Mouse (Mus musculus): ENCODE measurements at regions not wholly inside any gene's neighbourhood (a gene's known extent, or its start where the extent isn't known, plus 50 kb on each side); places are given as distances from the start of the nearest gene placed in this dataset.
A peak's percentile ranks its signal among the peaks of the same experiment; 100 is the strongest.

- DNase-seq (ENCODE audit: low read depth, low spot score) = peak; percentile 11
These were observed 164.6 kb downstream of the Ptn start for GRCm38 (mm10) chr6:36645415-36645814.

GRCm38 (mm10) chr6:36644880-36645279 is 165.1 kb downstream of the Ptn start:
- DNase-seq (ENCODE audit: low read depth, low spot score) = no peak

DNA sequence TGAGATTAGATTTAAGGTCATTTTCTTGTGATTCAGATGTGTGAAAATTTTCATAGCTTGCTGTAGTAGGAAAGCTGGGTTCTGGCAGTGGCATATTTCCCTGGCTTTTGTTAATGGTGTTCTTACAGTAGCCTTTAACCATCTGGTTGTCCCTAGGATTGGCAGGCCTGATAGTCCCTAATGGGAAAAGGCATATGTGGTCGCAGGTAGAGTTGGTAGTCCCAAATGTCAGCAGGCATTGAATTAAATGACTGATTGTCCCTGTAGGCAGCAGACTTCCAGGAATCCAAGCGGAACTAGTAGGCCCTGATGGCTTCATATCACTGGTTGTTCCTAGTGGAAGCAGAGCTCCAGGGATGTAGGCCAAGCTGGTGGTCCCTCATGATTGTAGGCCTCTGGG is 173.0 kb downstream of the Ptn start:
- DNase-seq (ENCODE audit: low read depth, low spot score) = no peak

- no peak for DNase-seq (ENCODE audit: low read depth, low spot score)
These were observed 182.4 kb downstream of the Ptn start for GRCm38 (mm10) chr6:36627648-36628047.

GRCm38 (mm10) chr6:36608281-36608970 is 201.6 kb downstream of the Ptn start:
- no peak for DNase-seq (ENCODE audit: low read depth, low spot score)

GRCm38 (mm10) chr6:36605578-36606205 is 204.3 kb downstream of the Ptn start:
- DNase-seq (ENCODE audit: low read depth, low spot score) = no peak

- DNase-seq (ENCODE audit: low read depth, low spot score) = no peak
These were observed 205.2 kb downstream of the Ptn start for GRCm38 (mm10) chr6:36604802-36605201.

DNA sequence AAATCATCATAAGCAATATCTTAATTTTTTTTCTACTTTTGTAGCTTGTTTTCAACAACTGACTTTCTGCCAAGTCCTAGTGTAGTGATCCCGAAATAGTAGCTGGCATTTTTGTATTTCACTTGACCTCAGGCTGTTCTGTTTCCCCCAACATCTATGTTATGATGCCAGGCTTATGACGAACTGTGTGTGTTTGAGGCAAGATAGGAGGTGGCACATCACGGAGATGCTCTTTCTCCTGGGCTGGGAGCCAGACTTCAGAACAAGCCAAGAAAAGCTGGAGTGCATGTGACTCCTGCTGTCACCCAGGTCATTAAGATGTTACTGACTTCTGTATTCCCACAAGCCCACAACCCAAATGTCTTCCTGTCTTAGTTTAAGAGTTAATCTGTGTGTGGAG is 208.7 kb downstream of the Chrm2 start:
- peak; percentile 24 for DNase-seq (ENCODE audit: low read depth, low spot score)

GRCm38 (mm10) chr6:36590881-36591630 is 203.2 kb downstream of the Chrm2 start:
- DNase-seq (ENCODE audit: low read depth, low spot score) = no peak

DNA sequence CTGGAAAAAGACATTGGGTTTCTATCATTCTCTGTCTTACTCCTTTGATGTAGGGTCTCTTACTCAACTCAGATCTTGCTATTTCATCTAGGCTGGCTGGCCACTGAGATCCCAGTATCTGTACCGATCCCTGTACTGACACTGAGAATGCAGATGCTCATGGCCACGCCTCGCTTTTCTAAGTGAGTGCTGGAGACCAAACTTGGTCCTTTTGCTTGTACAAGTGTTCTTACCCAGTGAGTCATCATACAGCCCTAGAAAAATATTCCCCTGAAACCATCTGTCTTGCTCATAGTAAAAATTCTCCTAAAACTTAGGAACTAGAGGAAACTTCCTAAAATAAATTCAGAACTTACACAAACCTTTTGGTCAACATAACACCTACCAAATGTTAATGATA is 193.2 kb downstream of the Chrm2 start:
- peak; percentile 25 for DNase-seq (ENCODE audit: low read depth, low spot score)

Measured in 3T3-L1 (cell line).